Mouse (Mus musculus) myocyte (in vitro differentiated cells): Measurements from ENCODE around the gene Ccdc181.

ENCODE experiments used
- E2F4 ChIP-seq: IDR thresholded peaks from one replicate; pipeline ENCODE4 v1.6.1; 2011; ENCODE audit warnings: mild to moderate bottlenecking, control low read depth, moderate library complexity; ENCODE audit not compliant: insufficient read depth
- MAX ChIP-seq: IDR thresholded peaks from one replicate; pipeline ENCODE4 v1.6.1; 2011; ENCODE audit warnings: low read depth, mild to moderate bottlenecking, control low read depth
- MYOD1 ChIP-seq, 3 experiments: IDR thresholded peaks; one replicate each; pipeline ENCODE4 v1.6.1; 2011; ENCODE audit warnings: control low read depth in 2 of 3, low read depth in 2 of 3, mild to moderate bottlenecking in 2 of 3, moderate library complexity in 1 of 3; ENCODE audit not compliant: insufficient read length in 2 of 3, control insufficient read depth in 1 of 3
- MYOG ChIP-seq, 3 experiments: IDR thresholded peaks; one replicate each; pipeline ENCODE4 v1.6.1; 2011; ENCODE audit warnings: control low read depth in 2 of 3, low read depth in 2 of 3, mild to moderate bottlenecking in 2 of 3; ENCODE audit not compliant: insufficient read length in 2 of 3, control insufficient read depth in 1 of 3, insufficient read depth in 1 of 3
- POLR2A ChIP-seq: IDR thresholded peaks from one replicate; pipeline ENCODE4 v1.6.1; 2011; ENCODE audit warnings: low read depth, mild to moderate bottlenecking, control low read depth, moderate library complexity; ENCODE audit not compliant: insufficient read length
- REST ChIP-seq: IDR thresholded peaks from one replicate; pipeline ENCODE4 v1.6.1; 2011; ENCODE audit warnings: mild to moderate bottlenecking, control low read depth, moderate library complexity; ENCODE audit not compliant: insufficient read depth, insufficient read length
- TCF12 ChIP-seq: IDR thresholded peaks from one replicate; pipeline ENCODE4 v1.6.1; 2011; ENCODE audit warnings: mild to moderate bottlenecking, control low read depth; ENCODE audit not compliant: poor library complexity, insufficient read depth, severe bottlenecking
- USF1 ChIP-seq: IDR thresholded peaks from one replicate; pipeline ENCODE4 v1.6.1; 2011; ENCODE audit warnings: low read depth, mild to moderate bottlenecking, control low read depth, moderate library complexity

- TF ChIP-seq TCF12 (no peak), POLR2A (no peak), MYOG (IDR thresholded peaks at IDR 0.05; ENCODE audit: control insufficient read depth in 1 of 3, insufficient read depth in 1 of 3, insufficient read length in 2 of 3, low read depth in 2 of 3) (no peak), REST (no peak), MAX (no peak), MYOD1 (IDR thresholded peaks at IDR 0.05; ENCODE audit: control insufficient read depth in 1 of 3, insufficient read length in 2 of 3, low read depth in 2 of 3) (no peak), E2F4 (no peak), USF1 (no peak)
Measured at GRCm38 (mm10) chr1:164242809-164243208, 32.6 kb upstream of the Ccdc181 start.
